ENCODE assay signal across 8 mouse cellular contexts in genomic region chr9:78846110-78846509, GRCm38 (mm10).
DNase-seq lines count a peak whose midpoint lies in the region; ATAC-seq and TF ChIP-seq lines count a peak whose summit lies in the region.

No protein-coding gene starts in this region.

- intact Hi-C loops in heart, postnatal 25 days (cut with DNase I) = no loop called here
- intact Hi-C loops in left cerebral cortex, adult 2 months (cut with DNase I) = no loop called here

- no peaks in the 10 kb centered on the region for H3K9me3 ChIP-seq in forebrain, embryonic 16.5 days (ENCODE audit: control insufficient read depth, low read length)
- H3K9me3 ChIP-seq in limb, embryonic 12.5 days = no peaks in the 10 kb centered on the region

- no peaks in the 10 kb centered on the region for H3K27me3 ChIP-seq in forebrain, embryonic 16.5 days (replicated peaks; ENCODE audit: control insufficient read depth, insufficient read depth, low read length)
- H3K27me3 ChIP-seq in limb, embryonic 12.5 days = no peaks in the 10 kb centered on the region

- 0 out of 2 replicates have a peak, but pooled peaks cover 3% of the 10 kb centered on the region for H3K4me1 ChIP-seq in forebrain, embryonic 16.5 days (replicated peaks; ENCODE audit: control insufficient read depth, insufficient read depth, low read length)
- H3K4me1 ChIP-seq in limb, embryonic 12.5 days (replicated peaks) = peaks cover 27% of the 10 kb centered on the region

- peak; percentile 90 for DNase-seq in heart, adult 11 months
- no peak for DNase-seq in heart, postnatal 25 days (ENCODE audit: low spot score)
- peak; percentile 30 for DNase-seq in cerebellum, adult 11-12 months
- no peak for DNase-seq in adrenal gland, adult 8-10 months
- DNase-seq in left cerebral cortex, adult 9 months (ENCODE audit: low spot score in 2 of 2) = no peak
- DNase-seq in left cerebral cortex, adult 2 months (ENCODE audit: extremely low spot score in 1 of 2, low spot score in 2 of 2) = no peak

- no peak overlapping the region for H3K27ac ChIP-seq in forebrain, embryonic 16.5 days (ENCODE audit: low read length)
- peak overlapping the region; percentile 87 for H3K27ac ChIP-seq in limb, embryonic 12.5 days
- H3K27ac ChIP-seq in left cerebral cortex, adult 2 months = no peak overlapping the region

- H3K4me3 ChIP-seq in forebrain, embryonic 16.5 days (replicated peaks; ENCODE audit: low read length) = no peak overlapping the region
- H3K4me3 ChIP-seq in limb, embryonic 12.5 days (replicated peaks) = 0 out of 2 replicates have a peak overlapping the region, but pooled peaks have one; percentile 3
- no peak overlapping the region for H3K4me3 ChIP-seq in left cerebral cortex, adult 2 months

- H3K36me3 ChIP-seq in forebrain, embryonic 16.5 days (ENCODE audit: control insufficient read depth, insufficient read depth) = no peaks in the 10 kb centered on the region
- no peaks in the 10 kb centered on the region for H3K36me3 ChIP-seq in limb, embryonic 12.5 days

- WGBS in forebrain, embryonic 16.5 days = 25% methylated on average over 7 of the region's 7 CpGs
- WGBS in limb, embryonic 12.5 days = 14% methylated on average over 7 of the region's 7 CpGs

- peak; percentile 62; the same call in 1 of the 2 replicates for ATAC-seq in forebrain, embryonic 16.5 days
- peak; percentile 45; the same call in 1 of the 2 replicates for ATAC-seq in limb, embryonic 12.5 days (ENCODE audit: insufficient number of reproducible peaks, insufficient read depth, low FRiP score, low TSS enrichment, low read depth)

- H3K9ac ChIP-seq in forebrain, embryonic 16.5 days (replicated peaks; ENCODE audit: low read depth, low read length) = no peak overlapping the region
- H3K9ac ChIP-seq in limb, embryonic 12.5 days (replicated peaks) = no peak overlapping the region

- no peak for TF ChIP-seq CTCF in left cerebral cortex, adult 2 months (IDR thresholded peaks at IDR 0.05)

- H3K4me2 ChIP-seq in forebrain, embryonic 16.5 days (ENCODE audit: low read length) = peak overlapping the region; percentile 23; the same call in 1 of the 2 replicates
- H3K4me2 ChIP-seq in limb, embryonic 12.5 days = peak overlapping the region; percentile 45

Comparison
In these comparisons a context has a peak if more than half of its experiments do, and no peak if none do; other contexts are left out.
1. DNase-seq: peak in heart, adult 11 months (single experiment) and cerebellum, adult 11-12 months (single experiment); none in heart, postnatal 25 days (single experiment), adrenal gland, adult 8-10 months (single experiment), left cerebral cortex, adult 9 months (0 of 2) and left cerebral cortex, adult 2 months (0 of 2).